Mouse (Mus musculus): Measurements from ENCODE around the gene Gm20388.

- TF ChIP-seq CTCF (IDR thresholded peaks at IDR 0.05; ENCODE audit: low read depth) (peak; percentile 40), EP300 (IDR thresholded peaks at IDR 0.05; ENCODE audit: low read depth) (no peak)
Observed at GRCm38 (mm10) chr8:123145279-123145678, 3234.6 kb downstream of the Gm20388 start.
